ENCODE assay signal across 24 mouse cellular contexts in genomic region chr6:103353346-103353745, GRCm38 (mm10).
DNase-seq lines count a peak whose midpoint lies in the region; ATAC-seq and TF ChIP-seq lines count a peak whose summit lies in the region.
"Had no signal": no experiment of that assay in that cellular context is flagged by ENCODE, and none has a peak within 500 bp of the region (broad histone marks: within the 10 kb centered on the region; RNA-seq: fewer than 3 reads in every experiment).

No protein-coding gene starts in this region.

- DNase-seq in hindbrain, postnatal 0 days (ENCODE audit: low spot score) = no peak
- DNase-seq in ovary, postnatal 10 days (ENCODE audit: low spot score) = no peak
- DNase-seq in heart, adult 18-20 months = no peak
- DNase-seq: cerebellum, adult 2 months; cerebellum, postnatal 25 days; gastrocnemius, postnatal 36 days; kidney, adult 18-20 months; kidney, postnatal 4 days; lung, postnatal 36 days; right cerebral cortex, postnatal 14 days; spleen, adult 18-20 months; thymus, adult 18-20 months; thymus, postnatal 36 days had no signal

- no peak overlapping the region for H3K27ac ChIP-seq in hindbrain, embryonic 12.5 days
- H3K27ac ChIP-seq in hindbrain, postnatal 0 days = no peak overlapping the region
- no peak overlapping the region for H3K27ac ChIP-seq in neural tube, embryonic 14.5 days (ENCODE audit: low read depth, low read length)
- H3K27ac ChIP-seq in neural tube, embryonic 15.5 days (replicated peaks) = no peak overlapping the region
- no peak overlapping the region for H3K27ac ChIP-seq in hindbrain, embryonic 15.5 days (replicated peaks)
- no peak overlapping the region for H3K27ac ChIP-seq in stomach, embryonic 16.5 days (ENCODE audit: low read length)
- H3K27ac ChIP-seq: embryonic facial prominence, embryonic 12.5 days; left cerebral cortex, adult 2 months; liver, embryonic 15.5 days; lung, embryonic 15.5 days had no signal

- ATAC-seq in hindbrain, embryonic 12.5 days (ENCODE audit: low FRiP score) = peak; percentile 69; the same call in 1 of the 2 replicates
- no peak for ATAC-seq in hindbrain, postnatal 0 days
- ATAC-seq in neural tube, embryonic 14.5 days (ENCODE audit: low read depth) = peak; percentile 60; the same call in 1 of the 2 replicates
- no peak for ATAC-seq in neural tube, embryonic 15.5 days (ENCODE audit: low FRiP score)
- 0 out of 2 replicates have a peak, but pooled peaks have one; percentile 48 for ATAC-seq in hindbrain, embryonic 15.5 days (ENCODE audit: low FRiP score, low read depth)
- ATAC-seq in stomach, embryonic 16.5 days (ENCODE audit: insufficient read depth, low FRiP score) = peak; percentile 37; the same call in 1 of the 2 replicates
- ATAC-seq: inflammation-experienced regulatory T-cells, adult 6 months had no signal

- no peaks in the 10 kb centered on the region for H3K9me3 ChIP-seq in hindbrain, embryonic 12.5 days (replicated peaks)
- H3K9me3 ChIP-seq in hindbrain, postnatal 0 days (ENCODE audit: low read length) = no peaks in the 10 kb centered on the region
- H3K9me3 ChIP-seq in neural tube, embryonic 14.5 days (ENCODE audit: control insufficient read depth, low read length) = no peaks in the 10 kb centered on the region
- H3K9me3 ChIP-seq in neural tube, embryonic 15.5 days (replicated peaks) = no peaks in the 10 kb centered on the region
- H3K9me3 ChIP-seq in hindbrain, embryonic 15.5 days = no peaks in the 10 kb centered on the region
- no peaks in the 10 kb centered on the region for H3K9me3 ChIP-seq in stomach, embryonic 16.5 days (replicated peaks; ENCODE audit: control insufficient read depth, low read length)
- H3K9me3 ChIP-seq: embryonic facial prominence, embryonic 12.5 days; liver, embryonic 15.5 days; lung, embryonic 15.5 days; megakaryocyte, embryonic 14.5 days had no signal

- H3K4me2 ChIP-seq in hindbrain, embryonic 12.5 days (replicated peaks) = no peak overlapping the region
- H3K4me2 ChIP-seq in hindbrain, postnatal 0 days (ENCODE audit: low read depth, low read length) = no peak overlapping the region
- H3K4me2 ChIP-seq in neural tube, embryonic 14.5 days (ENCODE audit: low read depth, low read length) = no peak overlapping the region
- no peak overlapping the region for H3K4me2 ChIP-seq in neural tube, embryonic 15.5 days
- no peak overlapping the region for H3K4me2 ChIP-seq in hindbrain, embryonic 15.5 days
- no peak overlapping the region for H3K4me2 ChIP-seq in stomach, embryonic 16.5 days (ENCODE audit: low read depth, low read length)
- H3K4me2 ChIP-seq: embryonic facial prominence, embryonic 12.5 days; liver, embryonic 15.5 days; lung, embryonic 15.5 days had no signal

- no peaks in the 10 kb centered on the region for H3K27me3 ChIP-seq in hindbrain, embryonic 12.5 days
- no peaks in the 10 kb centered on the region for H3K27me3 ChIP-seq in hindbrain, postnatal 0 days (ENCODE audit: insufficient read depth, low read length)
- H3K27me3 ChIP-seq in neural tube, embryonic 14.5 days (ENCODE audit: control insufficient read depth, insufficient read depth, low read length) = no peaks in the 10 kb centered on the region
- H3K27me3 ChIP-seq in neural tube, embryonic 15.5 days (replicated peaks) = no peaks in the 10 kb centered on the region
- no peaks in the 10 kb centered on the region for H3K27me3 ChIP-seq in hindbrain, embryonic 15.5 days
- H3K27me3 ChIP-seq in stomach, embryonic 16.5 days (ENCODE audit: control insufficient read depth, insufficient read depth, low read length) = no peaks in the 10 kb centered on the region
- H3K27me3 ChIP-seq: embryonic facial prominence, embryonic 12.5 days; liver, embryonic 15.5 days; lung, embryonic 15.5 days; megakaryocyte, embryonic 14.5 days had no signal

- WGBS in hindbrain, embryonic 12.5 days = 78% methylated on average over 1 of the region's 1 CpGs
- WGBS in hindbrain, postnatal 0 days = 31% methylated on average over 1 of the region's 1 CpGs
- WGBS in neural tube, embryonic 14.5 days = 69% methylated on average over 1 of the region's 1 CpGs
- WGBS in neural tube, embryonic 15.5 days = 65% methylated on average over 1 of the region's 1 CpGs
- WGBS in hindbrain, embryonic 15.5 days = 38% methylated on average over 1 of the region's 1 CpGs
- WGBS in stomach, embryonic 16.5 days = 56% methylated on average over 1 of the region's 1 CpGs

- no peak overlapping the region for H3K4me3 ChIP-seq in hindbrain, embryonic 12.5 days
- no peak overlapping the region for H3K4me3 ChIP-seq in hindbrain, postnatal 0 days (ENCODE audit: low read length)
- no peak overlapping the region for H3K4me3 ChIP-seq in neural tube, embryonic 14.5 days (ENCODE audit: low read depth, low read length)
- H3K4me3 ChIP-seq in neural tube, embryonic 15.5 days (replicated peaks) = no peak overlapping the region
- no peak overlapping the region for H3K4me3 ChIP-seq in hindbrain, embryonic 15.5 days
- no peak overlapping the region for H3K4me3 ChIP-seq in stomach, embryonic 16.5 days (replicated peaks; ENCODE audit: low read length)
- H3K4me3 ChIP-seq: embryonic facial prominence, embryonic 12.5 days; left cerebral cortex, adult 2 months; liver, embryonic 15.5 days; lung, embryonic 15.5 days; megakaryocyte, embryonic 14.5 days had no signal

- 0 out of 2 replicates have a peak, but pooled peaks cover 3% of the 10 kb centered on the region for H3K4me1 ChIP-seq in hindbrain, embryonic 12.5 days
- no peaks in the 10 kb centered on the region for H3K4me1 ChIP-seq in hindbrain, postnatal 0 days (ENCODE audit: insufficient read depth, low read length)
- H3K4me1 ChIP-seq in neural tube, embryonic 14.5 days (ENCODE audit: control insufficient read depth, insufficient read depth, low read length) = no peaks in the 10 kb centered on the region
- no peaks in the 10 kb centered on the region; the same call in 1 of the 2 replicates for H3K4me1 ChIP-seq in neural tube, embryonic 15.5 days
- 0 out of 2 replicates have a peak, but pooled peaks cover 4% of the 10 kb centered on the region for H3K4me1 ChIP-seq in hindbrain, embryonic 15.5 days (replicated peaks)
- no peaks in the 10 kb centered on the region for H3K4me1 ChIP-seq in stomach, embryonic 16.5 days (ENCODE audit: control insufficient read depth, insufficient read depth, low read length)
- H3K4me1 ChIP-seq: embryonic facial prominence, embryonic 12.5 days; liver, embryonic 15.5 days; lung, embryonic 15.5 days had no signal

- no peaks in the 10 kb centered on the region for H3K36me3 ChIP-seq in hindbrain, embryonic 12.5 days
- no peaks in the 10 kb centered on the region for H3K36me3 ChIP-seq in hindbrain, postnatal 0 days (ENCODE audit: insufficient read depth, low read length)
- no peaks in the 10 kb centered on the region for H3K36me3 ChIP-seq in neural tube, embryonic 14.5 days (ENCODE audit: control insufficient read depth, insufficient read depth, low read length)
- no peaks in the 10 kb centered on the region for H3K36me3 ChIP-seq in neural tube, embryonic 15.5 days
- H3K36me3 ChIP-seq in hindbrain, embryonic 15.5 days = no peaks in the 10 kb centered on the region
- H3K36me3 ChIP-seq in stomach, embryonic 16.5 days (ENCODE audit: control insufficient read depth, insufficient read depth, low read length) = no peaks in the 10 kb centered on the region
- H3K36me3 ChIP-seq: embryonic facial prominence, embryonic 12.5 days; liver, embryonic 15.5 days; lung, embryonic 15.5 days had no signal

- H3K9ac ChIP-seq in hindbrain, embryonic 12.5 days = no peak overlapping the region
- no peak overlapping the region for H3K9ac ChIP-seq in hindbrain, postnatal 0 days (replicated peaks; ENCODE audit: low read length)
- no peak overlapping the region for H3K9ac ChIP-seq in neural tube, embryonic 14.5 days (replicated peaks; ENCODE audit: low read depth, low read length)
- H3K9ac ChIP-seq in neural tube, embryonic 15.5 days (replicated peaks) = no peak overlapping the region
- no peak overlapping the region for H3K9ac ChIP-seq in hindbrain, embryonic 15.5 days
- H3K9ac ChIP-seq in stomach, embryonic 16.5 days (ENCODE audit: low read length) = no peak overlapping the region
- H3K9ac ChIP-seq: embryonic facial prominence, embryonic 12.5 days; liver, embryonic 15.5 days; lung, embryonic 15.5 days had no signal

- TF ChIP-seq CTCF in hindbrain, postnatal 0 days (IDR thresholded peaks at IDR 0.05; ENCODE audit: low read depth) = no peak

Comparison
In these comparisons a context has a peak if more than half of its experiments do, and no peak if none do; other contexts are left out.
1. ATAC-seq: peak in hindbrain, embryonic 12.5 days (single experiment), neural tube, embryonic 14.5 days (single experiment), hindbrain, embryonic 15.5 days (single experiment) and stomach, embryonic 16.5 days (single experiment); none in hindbrain, postnatal 0 days (single experiment) and neural tube, embryonic 15.5 days (single experiment).